Mouse (Mus musculus) ES-E14 (cell line): ENCODE measurements around the gene Ap1b1.

Source experiments
- HCFC1 ChIP-seq: IDR thresholded peaks from 2 replicates; pipeline ENCODE4 v1.6.1; 2012; ENCODE audit warnings: low read length, inconsistent platforms, borderline replicate concordance; ENCODE audit not compliant: insufficient read depth
- MAFK ChIP-seq: IDR thresholded peaks from 2 replicates; pipeline ENCODE4 v1.6.1; 2014; ENCODE audit warnings: mild to moderate bottlenecking, low read depth, low read length, inconsistent platforms; ENCODE audit not compliant: insufficient read depth
- ZNF384 ChIP-seq: IDR thresholded peaks from 2 replicates; pipeline ENCODE4 v1.6.1; 2012; ENCODE audit warnings: low read depth, low read length, inconsistent platforms

- TF ChIP-seq HCFC1 (no peak), MAFK (no peak), ZNF384 (no peak)
Measured at GRCm38 (mm10) chr11:5041144-5041780, 54.6 kb downstream of the Ap1b1 start.
